Mouse (Mus musculus): ENCODE data around the gene Gse1. TPM values are rescaled to one million over a fixed set of nuclear protein-coding genes. Genes with fewer than 3 reads are reported as not detected.

The Gse1 gene
- total RNA-seq, 4 experiments from 2014 or later = 71.5 to 78.0 (median 73.1) TPM

GRCm38 (mm10) chr8:120212596-120212995 lies 15.7 kb upstream of the Gse1 start:
- DNase-seq (ENCODE audit: low spot score in 2 of 2) = no peak

- no peak for DNase-seq (ENCODE audit: low spot score in 2 of 2)
These were observed 15.0 kb upstream of the Gse1 start for GRCm38 (mm10) chr8:120213229-120213628.

- DNase-seq (ENCODE audit: low spot score in 2 of 2) = peak in 1 of 2 experiments; percentile 34
These were observed 14.3 kb upstream of the Gse1 start for GRCm38 (mm10) chr8:120213939-120214338.

GRCm38 (mm10) chr8:120215416-120216141 lies 12.7 kb upstream of the Gse1 start:
- no peak for DNase-seq (ENCODE audit: low spot score in 2 of 2)

GRCm38 (mm10) chr8:120216855-120217830 lies 11.1 kb upstream of the Gse1 start:
- DNase-seq (ENCODE audit: low spot score in 2 of 2) = peak in 1 of 2 experiments; percentile 10

- no peak for DNase-seq (ENCODE audit: low spot score in 2 of 2)
These were observed 5.7 kb upstream of the Gse1 start for GRCm38 (mm10) chr8:120222548-120222947.

- peak in 1 of 2 experiments; percentile 11 for DNase-seq (ENCODE audit: low spot score in 2 of 2)
These were observed 3.5 kb upstream of the Gse1 start for GRCm38 (mm10) chr8:120224521-120225420.

GRCm38 (mm10) chr8:120225421-120226151 lies 2.7 kb upstream of the Gse1 start:
- DNase-seq (ENCODE audit: low spot score in 2 of 2) = peak in 1 of 2 experiments; percentile 90

- DNase-seq (ENCODE audit: low spot score in 2 of 2) = peak in 1 of 2 experiments; percentile 10
These were observed 1.3 kb upstream of the Gse1 start for GRCm38 (mm10) chr8:120226700-120227577.

GRCm38 (mm10) chr8:120227578-120227876 lies 729 bp upstream of the Gse1 start:
- DNase-seq (ENCODE audit: low spot score in 2 of 2) = peak in 1 of 2 experiments; percentile 5

- peak in 1 of 2 experiments; percentile 53 for DNase-seq (ENCODE audit: low spot score in 2 of 2)
These were observed 721 bp downstream of the Gse1 start for GRCm38 (mm10) chr8:120228781-120229573.

GRCm38 (mm10) chr8:120229574-120229916 lies 1.3 kb downstream of the Gse1 start:
- DNase-seq (ENCODE audit: low spot score in 2 of 2) = peak in 1 of 2 experiments; percentile 31

GRCm38 (mm10) chr8:120230081-120230480 lies 1.8 kb downstream of the Gse1 start:
- peak in 1 of 2 experiments; percentile 15 for DNase-seq (ENCODE audit: low spot score in 2 of 2)

- DNase-seq (ENCODE audit: low spot score in 2 of 2) = peak in 1 of 2 experiments; percentile 19
These were observed 2.7 kb downstream of the Gse1 start for GRCm38 (mm10) chr8:120230715-120231614.

GRCm38 (mm10) chr8:120231870-120232269 lies 3.6 kb downstream of the Gse1 start:
- DNase-seq (ENCODE audit: low spot score in 2 of 2) = no peak

GRCm38 (mm10) chr8:120232398-120232797 lies 4.1 kb downstream of the Gse1 start:
- DNase-seq (ENCODE audit: low spot score in 2 of 2) = no peak

- no peak for DNase-seq (ENCODE audit: low spot score in 2 of 2)
These were observed 4.7 kb downstream of the Gse1 start for GRCm38 (mm10) chr8:120232913-120233312.

GRCm38 (mm10) chr8:120234457-120234856 lies 6.2 kb downstream of the Gse1 start:
- DNase-seq (ENCODE audit: low spot score in 2 of 2) = no peak

Measured in left cerebral cortex, adult 8-10 months (tissue).